Mouse (Mus musculus): ENCODE results near the gene Gpi1. TPM values are rescaled to one million over a fixed set of nuclear protein-coding genes. Genes with fewer than 3 reads are reported as not detected.

Gpi1 gene
- polyA plus RNA-seq, 1 experiment, result 306 TPM

GRCm38 (mm10) chr7:34168470-34169251, 61.5 kb downstream of the Gpi1 start:
- H3K4me1 ChIP-seq (ENCODE audit: control insufficient read depth, insufficient read depth, low read length), result no peaks in the 10 kb centered on the region; the same call in 1 of the 2 replicates
- 9% methylated on average over 30 of the region's 30 CpGs for WGBS
- peak overlapping the region; percentile 76 for H3K27ac ChIP-seq (ENCODE audit: control insufficient read depth, insufficient read depth, low read depth, low read length, poor library complexity)
- peak overlapping the region; percentile 90 for H3K4me3 ChIP-seq (replicated peaks; ENCODE audit: control insufficient read depth, low read depth, low read length)
- TF ChIP-seq POLR2A (IDR thresholded peaks at IDR 0.05; ENCODE audit: borderline replicate concordance, control insufficient read depth, low read depth, low read length) (peak; percentile 87), CTCF (IDR thresholded peaks at IDR 0.05; ENCODE audit: control insufficient read depth, insufficient read depth, low read length) (no peak)

DNA sequence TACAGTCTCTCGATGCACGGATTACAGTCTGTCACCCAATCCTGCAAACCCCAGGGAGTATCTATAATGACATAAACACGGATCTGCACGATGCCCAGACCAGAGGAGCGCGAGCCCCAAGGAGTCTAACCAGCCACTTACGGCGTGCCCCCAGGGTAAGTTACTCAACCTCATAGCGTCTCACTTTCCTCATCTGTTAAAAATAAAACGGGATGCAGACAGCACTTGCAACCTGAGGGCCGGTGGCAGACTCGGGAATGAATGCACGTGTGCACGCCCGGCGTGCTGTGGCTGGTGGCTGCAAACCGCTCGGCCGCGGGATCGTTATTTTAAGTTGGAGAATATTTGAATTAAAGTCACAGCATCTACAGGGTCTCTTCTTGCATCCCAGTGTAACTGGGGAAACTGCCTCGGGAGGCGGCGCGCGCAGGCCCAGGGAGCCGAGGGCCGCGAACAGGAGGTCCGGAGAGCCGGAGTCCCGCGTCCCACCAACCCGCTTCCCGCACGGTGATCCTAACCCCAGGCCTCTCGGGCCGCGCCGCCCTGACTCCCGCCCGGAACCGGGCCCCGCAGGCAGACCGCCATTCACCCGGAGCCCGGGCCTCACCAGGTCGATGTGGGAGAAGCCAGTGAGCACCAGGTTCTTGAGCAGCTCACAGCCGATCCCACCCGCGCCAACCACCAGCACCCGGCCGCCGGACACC, 62.2 kb downstream of the Gpi1 start:
- no peak for TF ChIP-seq CTCF (IDR thresholded peaks at IDR 0.05; ENCODE audit: control insufficient read depth, insufficient read depth, low read length)
- no peak for TF ChIP-seq POLR2A (IDR thresholded peaks at IDR 0.05; ENCODE audit: borderline replicate concordance, control insufficient read depth, low read depth, low read length)
- Histone ChIP-seq H3K27ac (ENCODE audit: control insufficient read depth, insufficient read depth, low read depth, low read length, poor library complexity) (peak overlapping the region; percentile 76), H3K4me1 (ENCODE audit: control insufficient read depth, insufficient read depth, low read length) (no peaks in the 10 kb centered on the region; the same call in 1 of the 2 replicates), H3K4me3 (replicated peaks; ENCODE audit: control insufficient read depth, low read depth, low read length) (peak overlapping the region; percentile 90)
- WGBS, result under 1% methylated on average over 54 of the region's 54 CpGs

- Histone ChIP-seq H3K4me1 (ENCODE audit: control insufficient read depth, insufficient read depth, low read length) (no peaks in the 10 kb centered on the region; the same call in 1 of the 2 replicates), H3K4me3 (replicated peaks; ENCODE audit: control insufficient read depth, low read depth, low read length) (peak overlapping the region; percentile 35), H3K27ac (ENCODE audit: control insufficient read depth, insufficient read depth, low read depth, low read length, poor library complexity) (no peak overlapping the region)
- WGBS, result 50% methylated on average over 4 of the region's 4 CpGs
- TF ChIP-seq POLR2A (IDR thresholded peaks at IDR 0.05; ENCODE audit: borderline replicate concordance, control insufficient read depth, low read depth, low read length) (no peak), CTCF (IDR thresholded peaks at IDR 0.05; ENCODE audit: control insufficient read depth, insufficient read depth, low read length) (peak; percentile 54; the same call in 1 of the 2 replicates)
Observed at GRCm38 (mm10) chr7:34166850-34167249, 63.3 kb downstream of the Gpi1 start.

DNA sequence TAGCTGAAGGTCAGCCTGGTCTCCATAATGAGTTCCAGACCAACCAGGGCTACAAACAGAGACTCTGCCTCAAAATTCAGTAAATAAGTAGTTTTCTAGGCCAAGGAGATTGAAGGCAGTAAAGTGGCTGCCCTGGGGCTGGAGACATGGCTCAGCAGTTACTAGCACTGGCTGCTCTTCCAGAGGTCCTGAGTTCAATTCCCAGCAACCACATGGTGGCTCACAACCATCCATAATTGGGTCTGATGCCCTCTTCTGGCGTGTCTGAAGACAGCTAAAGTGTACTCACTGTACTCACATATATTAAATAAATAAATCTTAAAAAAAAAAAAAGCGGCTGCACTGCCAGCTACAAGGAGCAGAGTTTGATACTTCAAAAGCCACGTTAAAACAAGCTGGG, 64.1 kb downstream of the Gpi1 start:
- no peaks in the 10 kb centered on the region; the same call in 1 of the 2 replicates for H3K4me1 ChIP-seq (ENCODE audit: control insufficient read depth, insufficient read depth, low read length)
- TF ChIP-seq POLR2A (IDR thresholded peaks at IDR 0.05; ENCODE audit: borderline replicate concordance, control insufficient read depth, low read depth, low read length) (no peak), CTCF (IDR thresholded peaks at IDR 0.05; ENCODE audit: control insufficient read depth, insufficient read depth, low read length) (no peak)
- H3K27ac ChIP-seq (ENCODE audit: control insufficient read depth, insufficient read depth, low read depth, low read length, poor library complexity), result no peak overlapping the region
- 78% methylated on average over 3 of the region's 3 CpGs for whole genome bisulfite sequencing
- no peak overlapping the region for H3K4me3 ChIP-seq (replicated peaks; ENCODE audit: control insufficient read depth, low read depth, low read length)

- Histone ChIP-seq H3K4me3 (replicated peaks; ENCODE audit: control insufficient read depth, low read depth, low read length) (no peak overlapping the region), H3K4me1 (ENCODE audit: control insufficient read depth, insufficient read depth, low read length) (no peaks in the 10 kb centered on the region; the same call in 1 of the 2 replicates), H3K27ac (ENCODE audit: control insufficient read depth, insufficient read depth, low read depth, low read length, poor library complexity) (no peak overlapping the region)
- WGBS, result 95% methylated on average over 7 of the region's 7 CpGs
- TF ChIP-seq POLR2A (IDR thresholded peaks at IDR 0.05; ENCODE audit: borderline replicate concordance, control insufficient read depth, low read depth, low read length) (no peak), CTCF (IDR thresholded peaks at IDR 0.05; ENCODE audit: control insufficient read depth, insufficient read depth, low read length) (no peak)
Observed at GRCm38 (mm10) chr7:34164671-34165070, 65.5 kb downstream of the Gpi1 start.

- H3K4me3 ChIP-seq (replicated peaks; ENCODE audit: control insufficient read depth, low read depth, low read length), result no peak overlapping the region
- TF ChIP-seq CTCF (IDR thresholded peaks at IDR 0.05; ENCODE audit: control insufficient read depth, insufficient read depth, low read length) (no peak), POLR2A (IDR thresholded peaks at IDR 0.05; ENCODE audit: borderline replicate concordance, control insufficient read depth, low read depth, low read length) (no peak)
- no peaks in the 10 kb centered on the region for H3K4me1 ChIP-seq (ENCODE audit: control insufficient read depth, insufficient read depth, low read length)
- no peak overlapping the region for H3K27ac ChIP-seq (ENCODE audit: control insufficient read depth, insufficient read depth, low read depth, low read length, poor library complexity)
- WGBS, result 86% methylated on average over 3 of the region's 3 CpGs
Observed at GRCm38 (mm10) chr7:34159167-34159566, 71.0 kb downstream of the Gpi1 start.

DNA sequence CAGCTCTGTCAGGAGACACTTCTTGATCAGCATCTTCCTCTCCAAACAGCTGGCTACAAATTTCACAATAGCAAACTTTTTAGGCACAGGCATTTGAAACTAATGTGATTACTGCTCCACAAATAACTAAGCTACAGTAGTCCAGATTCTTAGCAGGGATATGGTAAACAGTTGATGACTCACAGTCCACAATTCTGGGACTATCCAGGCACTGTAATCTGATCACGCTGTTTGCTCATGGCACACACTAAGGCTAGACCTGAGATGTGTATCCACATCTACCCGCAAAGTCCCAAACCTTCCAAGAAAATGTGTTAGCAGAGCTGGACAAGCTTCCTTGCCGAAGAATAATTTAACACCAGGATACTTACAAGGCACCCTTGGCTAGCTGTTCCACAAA, 72.1 kb downstream of the Gpi1 start:
- no peak overlapping the region for H3K27ac ChIP-seq (ENCODE audit: control insufficient read depth, insufficient read depth, low read depth, low read length, poor library complexity)
- TF ChIP-seq POLR2A (IDR thresholded peaks at IDR 0.05; ENCODE audit: borderline replicate concordance, control insufficient read depth, low read depth, low read length), result no peak
- no peak for TF ChIP-seq CTCF (IDR thresholded peaks at IDR 0.05; ENCODE audit: control insufficient read depth, insufficient read depth, low read length)
- H3K4me3 ChIP-seq (replicated peaks; ENCODE audit: control insufficient read depth, low read depth, low read length), result no peak overlapping the region
- no peaks in the 10 kb centered on the region for H3K4me1 ChIP-seq (ENCODE audit: control insufficient read depth, insufficient read depth, low read length)
- 92% methylated on average over 3 of the region's 3 CpGs for WGBS

Other genes with a start within 250 kb of the Gpi1 start
- gene Scgb2b27, start 216.4 kb downstream of the Gpi1 start, polyA plus RNA-seq (2011; ENCODE audit: insufficient read depth, insufficient read length, low replicate concordance, missing spikeins), result not detected in 2 replicates
- not detected in 2 replicates for gene Scgb1b27, start 208.9 kb downstream of the Gpi1 start, polyA plus RNA-seq (2011; ENCODE audit: insufficient read depth, insufficient read length, low replicate concordance, missing spikeins)
- gene Scgb1b30, start 134.9 kb downstream of the Gpi1 start, polyA plus RNA-seq (2011; ENCODE audit: insufficient read depth, insufficient read length, low replicate concordance, missing spikeins), result not detected in 2 replicates
- gene Wtip, start 97.1 kb downstream of the Gpi1 start, polyA plus RNA-seq (2011; ENCODE audit: insufficient read depth, insufficient read length, low replicate concordance, missing spikeins), result 2.3 TPM in 1 of 2 replicates, not detected in the other
- 50.3 and 72.5 TPM in 2 replicates for gene Uba2, start 60.7 kb downstream of the Gpi1 start, polyA plus RNA-seq (2011; ENCODE audit: insufficient read depth, insufficient read length, low replicate concordance, missing spikeins)
- gene Pdcd2l, start 33.7 kb downstream of the Gpi1 start, polyA plus RNA-seq (2011; ENCODE audit: insufficient read depth, insufficient read length, low replicate concordance, missing spikeins), result 7.5 and 17.9 TPM in 2 replicates
- gene Gm6096, start 20.7 kb upstream of the Gpi1 start, polyA plus RNA-seq (2011; ENCODE audit: insufficient read depth, insufficient read length, low replicate concordance, missing spikeins), result not detected in 2 replicates
- gene 4931406P16Rik, start 83.2 kb upstream of the Gpi1 start, polyA plus RNA-seq (2011; ENCODE audit: insufficient read depth, insufficient read length, low replicate concordance, missing spikeins), result 6.0 and 13.3 TPM in 2 replicates
- gene Lsm14a, start 163.0 kb upstream of the Gpi1 start, polyA plus RNA-seq (2011; ENCODE audit: insufficient read depth, insufficient read length, low replicate concordance, missing spikeins), result 60.4 and 64.8 TPM in 2 replicates

Measured in bone marrow, adult 2 months (tissue).